Mouse (Mus musculus): ENCODE measurements around the gene Sf3a2. TPM values are rescaled to one million over a fixed set of nuclear protein-coding genes. Genes with fewer than 3 reads are reported as not detected.
A peak's percentile ranks its signal among the peaks of the same experiment; 100 is the strongest.
"Not testable (repeated sequence)": the region's sequence is repeated elsewhere in the genome, so short reads cannot be mapped to it uniquely, and the experiment has no call there.

The Sf3a2 gene
- polyA plus RNA-seq, 1 experiment: 413 TPM

DNA sequence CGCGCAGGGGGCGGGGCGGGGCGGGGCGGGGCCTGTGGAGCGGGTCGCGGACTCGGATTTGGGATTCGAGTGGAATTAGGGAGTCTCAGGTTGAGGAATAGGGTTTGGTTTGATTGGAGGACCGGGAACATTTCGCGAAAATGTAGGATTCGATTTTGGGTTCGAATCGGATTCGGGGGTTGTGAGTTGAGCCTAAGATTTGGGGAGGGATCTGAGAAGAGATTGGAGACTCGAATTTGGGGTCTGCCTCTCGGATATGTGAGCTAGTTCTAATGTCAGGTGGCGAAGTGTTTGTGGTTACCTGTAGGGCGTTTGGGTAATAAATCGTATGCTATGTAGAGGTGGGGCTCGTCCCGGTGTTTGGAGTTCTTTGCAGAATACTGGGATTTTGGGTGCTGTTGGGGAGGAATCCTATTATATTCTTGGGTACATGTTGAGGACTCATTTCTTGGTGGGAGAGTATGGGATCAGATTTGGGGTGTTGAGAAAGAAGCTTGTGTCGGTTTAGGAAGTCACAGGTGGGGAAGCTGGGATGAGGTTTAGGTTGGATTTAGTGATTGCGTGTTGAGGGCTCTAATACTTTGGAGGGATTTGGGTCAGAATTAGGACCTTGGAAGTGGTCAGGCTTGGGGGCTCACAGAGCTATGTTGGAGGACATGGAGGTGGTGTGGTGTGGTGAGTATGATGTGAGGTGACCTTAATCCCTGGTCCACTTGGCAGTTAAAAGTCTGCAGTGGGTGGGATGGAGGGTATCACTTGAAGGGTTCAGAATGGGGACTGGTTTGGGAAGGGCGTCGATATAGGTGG lies 29.3 kb downstream of the Sf3a2 start:
- Histone ChIP-seq H3K27me3 (replicated peaks) (peaks cover under 1% of the 10 kb centered on the region), H3K4me1 (peaks cover 74% of the 10 kb centered on the region), H3K4me3 (replicated peaks) (peak overlapping the region; percentile 93), H3K36me3 (replicated peaks; ENCODE audit: low read length) (peaks cover 36% of the 10 kb centered on the region), H3K9me3 (no peaks in the 10 kb centered on the region)
- no peak for TF ChIP-seq GATA1 (IDR thresholded peaks at IDR 0.05; ENCODE audit: borderline replicate concordance, low read length)
- TF ChIP-seq FLI1 (IDR thresholded peaks at IDR 0.05; ENCODE audit: low read length): no peak

DNA sequence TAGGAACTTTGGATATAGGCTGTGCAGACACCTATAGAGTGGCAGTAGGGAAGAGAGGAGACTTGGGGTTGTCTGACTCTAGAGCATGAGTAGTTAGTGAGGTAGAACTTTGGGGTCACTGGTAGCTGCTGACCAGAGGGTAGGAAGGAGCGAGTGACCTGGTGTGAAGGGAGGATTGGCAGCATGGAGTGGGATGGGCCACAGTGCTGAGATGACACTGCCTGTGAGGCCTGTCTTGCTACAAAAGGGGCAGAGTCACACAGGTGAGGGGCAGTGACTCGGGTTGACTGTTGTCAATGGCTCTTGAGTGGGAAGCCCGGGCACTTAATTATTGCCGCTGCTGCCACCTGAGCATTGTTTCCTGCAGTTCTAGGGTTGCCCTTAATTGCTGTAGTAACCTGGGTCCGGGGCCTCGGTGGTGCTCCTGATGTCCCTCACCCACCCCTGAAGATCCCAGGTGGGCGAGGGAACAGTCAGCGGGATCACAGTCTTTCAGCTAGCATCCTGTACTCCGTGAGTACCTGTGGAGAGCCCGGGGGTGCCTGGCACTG lies 29.9 kb downstream of the Sf3a2 start:
- Histone ChIP-seq H3K4me1 (peaks cover 75% of the 10 kb centered on the region), H3K9me3 (no peaks in the 10 kb centered on the region), H3K36me3 (replicated peaks; ENCODE audit: low read length) (peaks cover 36% of the 10 kb centered on the region), H3K4me3 (replicated peaks) (peak overlapping the region; percentile 93), H3K27me3 (replicated peaks) (peaks cover 4% of the 10 kb centered on the region)
- no peak for TF ChIP-seq GATA1 (IDR thresholded peaks at IDR 0.05; ENCODE audit: borderline replicate concordance, low read length)
- no peak for TF ChIP-seq FLI1 (IDR thresholded peaks at IDR 0.05; ENCODE audit: low read length)

DNA sequence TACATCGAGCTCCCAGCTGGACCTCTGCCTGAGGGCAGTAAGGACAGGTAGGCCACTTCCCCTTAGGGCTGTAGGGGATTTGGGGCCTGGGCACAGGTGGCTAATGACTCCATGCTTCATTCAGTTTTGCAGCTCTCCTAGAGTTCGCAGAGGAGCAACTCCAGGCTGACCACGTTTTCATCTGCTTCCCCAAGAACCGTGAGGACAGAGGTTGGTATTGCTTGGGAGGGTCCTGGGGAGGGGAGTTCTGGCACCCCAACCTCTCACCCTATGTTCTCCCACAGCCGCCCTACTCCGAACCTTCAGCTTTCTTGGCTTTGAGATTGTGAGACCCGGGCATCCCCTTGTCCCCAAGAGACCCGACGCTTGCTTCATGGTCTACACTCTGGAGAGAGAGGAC lies 30.6 kb downstream of the Sf3a2 start:
- peak overlapping the region; percentile 72 for H3K4me3 ChIP-seq (replicated peaks)
- H3K36me3 ChIP-seq (replicated peaks; ENCODE audit: low read length): peaks cover 36% of the 10 kb centered on the region
- peaks cover 75% of the 10 kb centered on the region for H3K4me1 ChIP-seq
- peaks cover 11% of the 10 kb centered on the region for H3K27me3 ChIP-seq (replicated peaks)
- not testable (repeated sequence) for H3K9me3 ChIP-seq

DNA sequence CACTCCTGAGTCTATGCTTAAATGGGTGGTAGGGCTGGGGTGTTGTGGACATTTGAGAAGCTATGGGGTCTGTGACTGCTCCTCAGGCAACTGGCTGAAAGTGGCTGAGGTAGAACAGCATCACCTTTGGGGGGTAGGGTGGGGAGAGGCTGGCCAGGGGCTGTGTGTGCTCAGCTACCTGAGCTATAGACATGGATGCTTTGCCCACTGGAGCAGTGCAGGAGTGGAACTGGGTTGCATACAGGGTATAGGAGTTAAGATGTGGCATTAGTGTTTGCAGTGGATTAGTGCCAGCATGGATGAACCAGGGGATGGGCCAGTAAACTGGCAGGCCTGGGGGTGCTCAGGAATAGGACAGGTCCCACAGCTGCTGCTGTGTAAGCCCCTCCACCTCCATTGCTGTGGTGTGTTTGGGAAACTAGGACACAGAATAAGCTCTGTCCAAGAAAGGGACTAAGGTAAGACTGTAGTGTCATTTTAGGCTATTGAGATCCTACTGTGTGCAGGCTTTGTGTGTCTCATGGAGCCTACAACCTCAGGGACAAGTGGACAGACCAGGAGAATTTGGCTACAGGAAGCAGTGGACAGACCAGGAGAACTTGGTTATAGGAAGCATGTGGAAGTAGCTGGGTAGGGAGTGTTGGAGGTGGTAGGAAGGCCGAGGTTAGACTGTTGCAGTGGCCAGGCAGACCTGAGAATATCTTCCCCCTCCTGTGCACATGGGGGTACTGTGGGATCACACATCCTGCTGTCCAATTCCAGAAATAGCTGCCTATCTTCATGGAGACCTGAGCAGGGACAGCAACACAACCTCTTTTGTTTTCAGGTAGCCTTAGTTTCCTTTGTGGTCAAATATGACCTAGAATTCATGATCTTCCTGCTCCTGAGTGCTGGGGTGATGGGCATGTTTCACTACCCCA lies 31.6 kb downstream of the Sf3a2 start:
- peaks cover 70% of the 10 kb centered on the region for H3K4me1 ChIP-seq
- H3K27me3 ChIP-seq (replicated peaks): peaks cover 21% of the 10 kb centered on the region
- peaks cover 4% of the 10 kb centered on the region for H3K9me3 ChIP-seq
- H3K4me3 ChIP-seq (replicated peaks): peak overlapping the region; percentile 4
- no peak for TF ChIP-seq GATA1 (IDR thresholded peaks at IDR 0.05; ENCODE audit: borderline replicate concordance, low read length)
- TF ChIP-seq FLI1 (IDR thresholded peaks at IDR 0.05; ENCODE audit: low read length): no peak
- H3K36me3 ChIP-seq (replicated peaks; ENCODE audit: low read length): peaks cover 36% of the 10 kb centered on the region

DNA sequence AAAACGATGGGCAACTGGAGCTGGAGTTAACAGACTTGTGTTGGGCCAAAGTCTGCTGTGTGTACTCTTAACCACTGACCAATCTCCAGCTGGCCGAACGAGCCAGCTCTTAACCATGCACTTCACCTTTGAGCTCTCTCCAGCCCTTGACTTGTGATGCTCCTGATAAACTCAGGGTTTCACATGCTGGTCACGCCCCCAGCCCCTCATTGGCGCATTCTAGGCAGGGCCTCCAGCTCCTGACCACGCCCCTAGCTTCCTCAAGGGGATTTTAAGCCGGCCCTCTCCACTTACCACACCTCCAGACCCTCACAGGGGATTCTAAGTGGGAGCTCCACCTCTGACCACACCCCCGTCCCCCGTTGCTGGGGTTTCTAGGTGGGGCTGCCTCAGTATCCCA lies 33.1 kb downstream of the Sf3a2 start:
- peaks cover 36% of the 10 kb centered on the region for H3K27me3 ChIP-seq (replicated peaks)
- peaks cover 18% of the 10 kb centered on the region for H3K9me3 ChIP-seq
- no peak overlapping the region for H3K4me3 ChIP-seq (replicated peaks)
- H3K4me1 ChIP-seq: peaks cover 71% of the 10 kb centered on the region
- TF ChIP-seq FLI1 (IDR thresholded peaks at IDR 0.05; ENCODE audit: low read length): no peak
- TF ChIP-seq GATA1 (IDR thresholded peaks at IDR 0.05; ENCODE audit: borderline replicate concordance, low read length): no peak
- peaks cover 36% of the 10 kb centered on the region for H3K36me3 ChIP-seq (replicated peaks; ENCODE audit: low read length)

DNA sequence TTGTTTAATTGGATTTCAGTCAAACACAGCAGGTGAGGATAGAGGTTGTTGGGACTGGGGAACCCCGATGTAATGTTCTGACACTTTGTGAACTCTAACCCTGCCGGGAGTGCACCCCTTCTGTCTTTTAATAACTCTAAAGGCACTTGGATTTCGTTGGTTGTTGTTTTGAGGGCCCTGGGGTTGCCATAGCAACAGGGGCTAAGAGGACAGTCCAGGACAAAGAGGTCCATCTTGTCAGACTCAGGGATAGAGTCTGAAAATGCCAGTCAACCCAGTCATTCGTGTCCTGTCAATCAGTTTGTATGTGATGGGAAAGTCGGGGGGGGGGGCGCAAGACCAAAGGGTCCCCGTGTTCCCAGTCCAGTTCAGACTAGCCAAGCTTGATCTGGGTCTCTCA lies 34.8 kb downstream of the Sf3a2 start:
- peaks cover 31% of the 10 kb centered on the region for H3K36me3 ChIP-seq (replicated peaks; ENCODE audit: low read length)
- TF ChIP-seq GATA1 (IDR thresholded peaks at IDR 0.05; ENCODE audit: borderline replicate concordance, low read length): no peak
- no peak for TF ChIP-seq FLI1 (IDR thresholded peaks at IDR 0.05; ENCODE audit: low read length)
- H3K27me3 ChIP-seq (replicated peaks): peaks cover 53% of the 10 kb centered on the region
- H3K4me3 ChIP-seq (replicated peaks): no peak overlapping the region
- peaks cover 81% of the 10 kb centered on the region for H3K4me1 ChIP-seq
- H3K9me3 ChIP-seq: peaks cover 18% of the 10 kb centered on the region

DNA sequence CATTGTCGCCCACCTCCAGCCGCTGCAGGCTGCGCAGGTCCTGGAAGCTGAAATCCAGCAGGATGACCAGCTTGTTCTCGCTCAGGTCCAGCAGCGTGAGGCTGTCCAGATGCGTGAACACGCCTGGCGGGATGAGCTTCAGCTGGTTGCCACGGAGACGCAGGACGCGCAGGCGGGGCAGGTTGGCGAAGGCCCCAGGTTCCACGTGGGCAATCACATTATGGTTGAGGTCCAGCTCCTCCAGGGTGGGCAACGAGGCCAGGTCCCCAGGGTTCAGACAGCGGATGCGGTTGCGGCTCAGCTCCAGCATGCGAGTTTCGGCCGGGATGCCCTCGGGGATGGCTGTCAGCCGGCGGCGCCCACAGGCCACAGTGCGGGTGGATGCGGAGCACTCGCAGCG lies 37.6 kb downstream of the Sf3a2 start:
- Histone ChIP-seq H3K9me3 (peaks cover 18% of the 10 kb centered on the region), H3K4me1 (peaks cover 73% of the 10 kb centered on the region), H3K36me3 (replicated peaks; ENCODE audit: low read length) (peaks cover 5% of the 10 kb centered on the region), H3K27me3 (replicated peaks) (peaks cover 73% of the 10 kb centered on the region), H3K4me3 (replicated peaks) (peak overlapping the region; percentile 29)
- no peak for TF ChIP-seq FLI1 (IDR thresholded peaks at IDR 0.05; ENCODE audit: low read length)

DNA sequence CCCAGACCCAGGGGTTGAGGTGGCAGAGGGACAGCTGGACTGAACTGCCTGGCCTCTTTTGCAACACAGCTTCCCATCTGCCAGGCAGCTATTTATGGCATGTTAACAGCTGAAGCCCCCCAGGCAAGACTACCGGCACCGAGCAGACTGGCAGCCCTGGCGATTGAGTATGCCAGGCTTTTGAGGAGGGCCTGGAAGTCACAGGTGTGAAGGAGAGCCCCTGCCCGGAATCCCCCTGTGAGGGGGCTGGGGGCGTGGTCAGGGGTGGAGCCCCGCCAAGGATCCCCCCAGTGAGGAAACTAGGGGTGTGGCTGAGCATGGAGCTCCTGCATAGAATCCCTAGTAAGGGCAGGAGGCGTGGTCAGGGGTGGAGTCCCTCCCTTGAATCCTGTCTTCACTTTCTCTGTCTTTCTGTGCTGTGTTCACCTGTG lies 39.0 kb downstream of the Sf3a2 start:
- H3K36me3 ChIP-seq (replicated peaks; ENCODE audit: low read length): no peaks in the 10 kb centered on the region
- no peak for TF ChIP-seq GATA1 (IDR thresholded peaks at IDR 0.05; ENCODE audit: borderline replicate concordance, low read length)
- no peak for TF ChIP-seq FLI1 (IDR thresholded peaks at IDR 0.05; ENCODE audit: low read length)
- H3K4me1 ChIP-seq: peaks cover 60% of the 10 kb centered on the region
- peaks cover 86% of the 10 kb centered on the region for H3K27me3 ChIP-seq (replicated peaks)
- peak overlapping the region; percentile 24 for H3K4me3 ChIP-seq (replicated peaks)
- H3K9me3 ChIP-seq: peaks cover 18% of the 10 kb centered on the region

DNA sequence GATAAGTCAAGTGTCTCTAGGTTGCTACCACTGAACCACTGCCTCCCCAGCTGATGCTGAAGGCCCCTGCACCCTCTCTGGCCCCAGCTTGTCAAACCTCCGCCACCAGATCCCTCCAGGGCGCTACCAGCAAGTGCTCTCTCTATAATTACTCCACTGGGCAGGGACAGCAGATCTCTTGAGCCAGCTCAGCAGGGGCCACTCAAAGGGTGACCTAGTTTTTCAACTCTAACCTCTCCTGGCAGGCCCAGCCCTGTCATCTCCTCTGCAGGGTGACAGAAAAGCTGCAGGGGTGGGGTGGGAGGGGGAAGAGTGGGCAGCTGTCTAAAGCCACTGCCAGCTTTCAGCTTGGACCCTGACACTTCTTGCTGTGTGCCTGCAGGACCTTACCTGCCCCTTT lies 39.8 kb downstream of the Sf3a2 start:
- no peaks in the 10 kb centered on the region for H3K36me3 ChIP-seq (replicated peaks; ENCODE audit: low read length)
- peaks cover 18% of the 10 kb centered on the region for H3K9me3 ChIP-seq
- TF ChIP-seq FLI1 (IDR thresholded peaks at IDR 0.05; ENCODE audit: low read length) (no peak), GATA1 (IDR thresholded peaks at IDR 0.05; ENCODE audit: borderline replicate concordance, low read length) (no peak)
- H3K27me3 ChIP-seq (replicated peaks): peaks cover 92% of the 10 kb centered on the region
- peaks cover 55% of the 10 kb centered on the region for H3K4me1 ChIP-seq
- H3K4me3 ChIP-seq (replicated peaks): no peak overlapping the region
